Mouse (Mus musculus): ENCODE results near the gene Kcnk13.

- TF ChIP-seq POLR2A (IDR thresholded peaks at IDR 0.05; ENCODE audit: borderline replicate concordance, extremely low read depth, low read depth, low read length) (no peak), CTCF (IDR thresholded peaks at IDR 0.05; ENCODE audit: insufficient read depth, low read length) (no peak)
Observed at GRCm38 (mm10) chr12:100089265-100089664, 125.0 kb downstream of the Kcnk13 start.
